Comparison of ENCODE assay signal across 7 mouse cellular contexts in the genomic region with DNA sequence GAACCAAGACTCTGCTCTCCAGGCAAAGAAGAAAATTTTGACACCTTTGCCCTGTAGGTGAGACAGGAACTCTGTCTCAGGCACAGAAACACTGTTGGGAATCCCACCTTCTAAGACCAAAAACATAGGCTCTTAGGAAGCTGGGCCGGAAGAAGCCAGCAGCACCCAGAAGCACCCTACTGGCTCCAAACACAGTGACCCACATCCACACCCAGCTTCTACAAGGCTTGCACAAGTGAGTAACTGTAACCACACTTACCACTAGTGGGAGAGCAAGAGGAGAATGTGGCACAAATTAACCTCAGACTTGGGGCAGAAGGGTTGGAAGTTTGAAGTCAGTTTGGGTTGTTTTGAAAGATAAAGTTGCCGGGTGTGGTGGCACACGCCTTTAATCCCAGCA. TPM values are rescaled to one million over a fixed set of nuclear protein-coding genes. Genes with fewer than 3 reads are reported as not detected.
A peak's percentile ranks its signal among the peaks of the same experiment; 100 is the strongest.
DNase-seq lines count a peak whose midpoint lies in the region; ATAC-seq and TF ChIP-seq lines count a peak whose summit lies in the region.

No protein-coding gene starts in this region.

- peaks cover 14% of the 10 kb centered on the region for H3K4me1 ChIP-seq in lung, embryonic 14.5 days (ENCODE audit: insufficient read depth)
- H3K4me1 ChIP-seq in neural tube, embryonic 15.5 days = peaks cover 20% of the 10 kb centered on the region

- DNase-seq in lung, embryonic 14.5 days = no peak
- no peak for DNase-seq in lung, postnatal 25 days (ENCODE audit: low spot score)
- DNase-seq in T-cell, adult 2 months (ENCODE audit: low spot score) = peak; percentile 42
- DNase-seq in induced T-regulatory cell, adult 2 months (ENCODE audit: low read depth) = peak; percentile 75
- no peak for DNase-seq in adrenal gland, adult (ENCODE audit: inconsistent age in 2 of 2, low spot score in 1 of 2)
- no peak for DNase-seq in left cerebral cortex, adult 9 months (ENCODE audit: low spot score in 2 of 2)

- H3K9ac ChIP-seq in lung, embryonic 14.5 days = peak overlapping the region; percentile 3; the same call in 1 of the 2 replicates
- H3K9ac ChIP-seq in neural tube, embryonic 15.5 days (replicated peaks) = no peak overlapping the region

- TF ChIP-seq CTCF in lung, embryonic 14.5 days (IDR thresholded peaks at IDR 0.05; ENCODE audit: low read depth) = 0 out of 2 replicates have a peak, but pooled peaks have one; percentile 4

- H3K36me3 ChIP-seq in lung, embryonic 14.5 days (ENCODE audit: insufficient read depth) = no peaks in the 10 kb centered on the region
- no peaks in the 10 kb centered on the region for H3K36me3 ChIP-seq in neural tube, embryonic 15.5 days

- H3K4me2 ChIP-seq in lung, embryonic 14.5 days = peak overlapping the region; percentile 42
- H3K4me2 ChIP-seq in neural tube, embryonic 15.5 days = no peak overlapping the region

- ATAC-seq in lung, embryonic 14.5 days (ENCODE audit: insufficient read depth) = no peak
- no peak for ATAC-seq in neural tube, embryonic 15.5 days (ENCODE audit: low FRiP score)

- 65% methylated on average over 3 of the region's 3 CpGs for WGBS in lung, embryonic 14.5 days
- 86% methylated on average over 3 of the region's 3 CpGs for WGBS in neural tube, embryonic 15.5 days

- no peaks in the 10 kb centered on the region for H3K27me3 ChIP-seq in lung, embryonic 14.5 days (ENCODE audit: insufficient read depth, low read length)
- no peaks in the 10 kb centered on the region for H3K27me3 ChIP-seq in neural tube, embryonic 15.5 days (replicated peaks)

- H3K27ac ChIP-seq in lung, embryonic 14.5 days (ENCODE audit: low read depth) = peak overlapping the region; percentile 77
- H3K27ac ChIP-seq in neural tube, embryonic 15.5 days (replicated peaks) = peak overlapping the region; percentile 51

- H3K9me3 ChIP-seq in lung, embryonic 14.5 days (ENCODE audit: low read depth, low read length) = no peaks in the 10 kb centered on the region
- no peaks in the 10 kb centered on the region for H3K9me3 ChIP-seq in neural tube, embryonic 15.5 days (replicated peaks)

- no peak overlapping the region for H3K4me3 ChIP-seq in lung, embryonic 14.5 days (ENCODE audit: low read depth, low read length)
- no peak overlapping the region for H3K4me3 ChIP-seq in neural tube, embryonic 15.5 days (replicated peaks)

RNA-seq across cellular contexts. Expression of a gene that starts 22.8 kb away (rescaled TPM):
- polyA plus RNA-seq in lung, embryonic 14.5 days (2014; fragmentation: Nextera tagmentation; extraction: Ambion mirVana) = 23.2 and 27.1 TPM in 2 replicates
- polyA plus RNA-seq in neural tube, embryonic 15.5 days (2015; fragmentation: Nextera tagmentation; extraction: Ambion mirVana) = 121 and 136 TPM in 2 replicates

RNA-seq across cellular contexts. Expression of a gene that starts 26.2 kb away (rescaled TPM):
- 21.4 and 23.2 TPM in 2 replicates for polyA plus RNA-seq in lung, embryonic 14.5 days (2014; fragmentation: Nextera tagmentation; extraction: Ambion mirVana)
- 3.9 and 8.6 TPM in 2 replicates for polyA plus RNA-seq in neural tube, embryonic 15.5 days (2015; fragmentation: Nextera tagmentation; extraction: Ambion mirVana)

RNA-seq across cellular contexts. Expression of a gene that starts 37.2 kb away (rescaled TPM):
- polyA plus RNA-seq in lung, embryonic 14.5 days (2014; fragmentation: Nextera tagmentation; extraction: Ambion mirVana) = 34.4 and 37.1 TPM in 2 replicates
- polyA plus RNA-seq in neural tube, embryonic 15.5 days (2015; fragmentation: Nextera tagmentation; extraction: Ambion mirVana) = 10.2 and 12.1 TPM in 2 replicates

Comparison
In these comparisons a context has a peak if more than half of its experiments do, and no peak if none do; other contexts are left out.
1. DNase-seq: peak in T-cell, adult 2 months (single experiment) and induced T-regulatory cell, adult 2 months (single experiment); none in lung, embryonic 14.5 days (single experiment), lung, postnatal 25 days (single experiment), adrenal gland, adult (0 of 2) and left cerebral cortex, adult 9 months (0 of 2).